Mouse (Mus musculus): ENCODE data around the gene Fmo4.

The Fmo4 gene

GRCm38 (mm10) chr1:162813836-162814156, at the start of gene Fmo4:
Fmo4 (minus strand) TSS chr1:162813972.
- DNase-seq (ENCODE audit: low spot score), result no peak

- no peak for DNase-seq (ENCODE audit: low spot score)
Measured at GRCm38 (mm10) chr1:162862328-162862727, 48.6 kb upstream of the Fmo4 start.

- no peak for DNase-seq (ENCODE audit: low spot score)
Measured at GRCm38 (mm10) chr1:162859996-162860605, 46.3 kb upstream of the Fmo4 start.

GRCm38 (mm10) chr1:162859545-162859976, 45.8 kb upstream of the Fmo4 start:
- no peak for DNase-seq (ENCODE audit: low spot score)

- no peak for DNase-seq (ENCODE audit: low spot score)
Measured at GRCm38 (mm10) chr1:162858748-162859130, 45.0 kb upstream of the Fmo4 start.

- DNase-seq (ENCODE audit: low spot score), result no peak
Measured at GRCm38 (mm10) chr1:162857766-162858747, 44.3 kb upstream of the Fmo4 start.

- DNase-seq (ENCODE audit: low spot score), result no peak
Measured at GRCm38 (mm10) chr1:162853812-162854482, 40.2 kb upstream of the Fmo4 start.

GRCm38 (mm10) chr1:162847554-162847953, 33.8 kb upstream of the Fmo4 start:
- no peak for DNase-seq (ENCODE audit: low spot score)

GRCm38 (mm10) chr1:162840211-162840610, 26.4 kb upstream of the Fmo4 start:
- DNase-seq (ENCODE audit: low spot score), result no peak

- no peak for DNase-seq (ENCODE audit: low spot score)
Measured at GRCm38 (mm10) chr1:162838976-162839375, 25.2 kb upstream of the Fmo4 start.

- DNase-seq (ENCODE audit: low spot score), result no peak
Measured at GRCm38 (mm10) chr1:162834342-162834741, 20.6 kb upstream of the Fmo4 start.

- no peak for DNase-seq (ENCODE audit: low spot score)
Measured at GRCm38 (mm10) chr1:162832574-162832953, 18.8 kb upstream of the Fmo4 start.

GRCm38 (mm10) chr1:162831838-162832573, 18.2 kb upstream of the Fmo4 start:
- no peak for DNase-seq (ENCODE audit: low spot score)

GRCm38 (mm10) chr1:162819280-162819679, 5.5 kb upstream of the Fmo4 start:
- DNase-seq (ENCODE audit: low spot score), result no peak

- no peak for DNase-seq (ENCODE audit: low spot score)
Measured at GRCm38 (mm10) chr1:162815381-162816127, 1.8 kb upstream of the Fmo4 start.

GRCm38 (mm10) chr1:162814932-162815331, 1.2 kb upstream of the Fmo4 start:
- DNase-seq (ENCODE audit: low spot score), result no peak

GRCm38 (mm10) chr1:162813143-162813835, 483 bp downstream of the Fmo4 start:
- no peak for DNase-seq (ENCODE audit: low spot score)

- no peak for DNase-seq (ENCODE audit: low spot score)
Measured at GRCm38 (mm10) chr1:162808541-162808940, 5.2 kb downstream of the Fmo4 start.

- DNase-seq (ENCODE audit: low spot score), result no peak
Measured at GRCm38 (mm10) chr1:162807441-162807840, 6.3 kb downstream of the Fmo4 start.

GRCm38 (mm10) chr1:162805011-162805410, 8.8 kb downstream of the Fmo4 start:
- DNase-seq (ENCODE audit: low spot score), result no peak

GRCm38 (mm10) chr1:162796441-162796840, 17.3 kb downstream of the Fmo4 start:
- no peak for DNase-seq (ENCODE audit: low spot score)

All from T-cell, adult 2 months (primary cell).